Mouse (Mus musculus): ENCODE results near the gene Psme1. TPM values are rescaled to one million over a fixed set of nuclear protein-coding genes. Genes with fewer than 3 reads are reported as not detected.

The Psme1 gene
- polyA plus RNA-seq, 1 experiment from 2014 or later = 168 TPM

GRCm38 (mm10) chr14:55554635-55555034 lies 23.3 kb upstream of the Psme1 start:
- H3K27ac ChIP-seq (ENCODE audit: low read length) = no peak overlapping the region
- H3K9ac ChIP-seq (replicated peaks; ENCODE audit: low read length) = no peak overlapping the region
- peaks cover 7% of the 10 kb centered on the region; the same call in 1 of the 2 replicates for H3K4me1 ChIP-seq (ENCODE audit: insufficient read depth, low read length)
- no peaks in the 10 kb centered on the region for H3K27me3 ChIP-seq (ENCODE audit: insufficient read depth, low read length)
- ATAC-seq (ENCODE audit: low FRiP score, low TSS enrichment) = no peak
- H3K4me2 ChIP-seq (replicated peaks; ENCODE audit: low read depth, low read length) = no peak overlapping the region
- H3K36me3 ChIP-seq (ENCODE audit: insufficient read depth, low read length) = 0 out of 2 replicates have a peak, but pooled peaks cover 6% of the 10 kb centered on the region
- no peaks in the 10 kb centered on the region for H3K9me3 ChIP-seq (ENCODE audit: low read length)
- no peak overlapping the region for H3K4me3 ChIP-seq (ENCODE audit: low read length)

GRCm38 (mm10) chr14:55555788-55556187 lies 22.1 kb upstream of the Psme1 start:
- Histone ChIP-seq H3K36me3 (ENCODE audit: insufficient read depth, low read length) (no peaks in the 10 kb centered on the region), H3K4me3 (ENCODE audit: low read length) (no peak overlapping the region), H3K4me2 (replicated peaks; ENCODE audit: low read depth, low read length) (no peak overlapping the region), H3K27me3 (ENCODE audit: insufficient read depth, low read length) (no peaks in the 10 kb centered on the region), H3K27ac (ENCODE audit: low read length) (no peak overlapping the region), H3K9ac (replicated peaks; ENCODE audit: low read length) (no peak overlapping the region), H3K4me1 (ENCODE audit: insufficient read depth, low read length) (peaks cover 7% of the 10 kb centered on the region; the same call in 1 of the 2 replicates), H3K9me3 (ENCODE audit: low read length) (no peaks in the 10 kb centered on the region)
- WGBS = 90% methylated on average over 3 of the region's 3 CpGs
- ATAC-seq (ENCODE audit: low FRiP score, low TSS enrichment) = no peak

- no peaks in the 10 kb centered on the region for H3K27me3 ChIP-seq (ENCODE audit: insufficient read depth, low read length)
- no peaks in the 10 kb centered on the region for H3K9me3 ChIP-seq (ENCODE audit: low read length)
- H3K4me2 ChIP-seq (replicated peaks; ENCODE audit: low read depth, low read length) = no peak overlapping the region
- no peak for ATAC-seq (ENCODE audit: low FRiP score, low TSS enrichment)
- H3K27ac ChIP-seq (ENCODE audit: low read length) = peak overlapping the region; percentile 85
- no peak overlapping the region for H3K4me3 ChIP-seq (ENCODE audit: low read length)
- no peak overlapping the region for H3K9ac ChIP-seq (replicated peaks; ENCODE audit: low read length)
- WGBS = 24% methylated on average over 5 of the region's 5 CpGs
- H3K36me3 ChIP-seq (ENCODE audit: insufficient read depth, low read length) = no peaks in the 10 kb centered on the region
- peaks cover 18% of the 10 kb centered on the region for H3K4me1 ChIP-seq (ENCODE audit: insufficient read depth, low read length)
Observed at GRCm38 (mm10) chr14:55557003-55557402, 20.9 kb upstream of the Psme1 start.

GRCm38 (mm10) chr14:55557587-55557986 lies 20.3 kb upstream of the Psme1 start:
- 75% methylated on average over 3 of the region's 3 CpGs for WGBS
- ATAC-seq (ENCODE audit: low FRiP score, low TSS enrichment) = no peak
- Histone ChIP-seq H3K27ac (ENCODE audit: low read length) (peak overlapping the region; percentile 85), H3K9me3 (ENCODE audit: low read length) (no peaks in the 10 kb centered on the region), H3K9ac (replicated peaks; ENCODE audit: low read length) (no peak overlapping the region), H3K27me3 (ENCODE audit: insufficient read depth, low read length) (no peaks in the 10 kb centered on the region), H3K4me1 (ENCODE audit: insufficient read depth, low read length) (peaks cover 19% of the 10 kb centered on the region), H3K36me3 (ENCODE audit: insufficient read depth, low read length) (no peaks in the 10 kb centered on the region), H3K4me2 (replicated peaks; ENCODE audit: low read depth, low read length) (no peak overlapping the region), H3K4me3 (ENCODE audit: low read length) (no peak overlapping the region)

- Histone ChIP-seq H3K4me2 (replicated peaks; ENCODE audit: low read depth, low read length) (peak overlapping the region; percentile 89), H3K27me3 (ENCODE audit: insufficient read depth, low read length) (no peaks in the 10 kb centered on the region), H3K27ac (ENCODE audit: low read length) (0 out of 2 replicates have a peak overlapping the region, but pooled peaks have one; percentile 59), H3K36me3 (ENCODE audit: insufficient read depth, low read length) (peaks cover under 1% of the 10 kb centered on the region; the same call in 1 of the 2 replicates), H3K4me3 (ENCODE audit: low read length) (peak overlapping the region; percentile 16; the same call in 1 of the 2 replicates), H3K9me3 (ENCODE audit: low read length) (no peaks in the 10 kb centered on the region), H3K9ac (replicated peaks; ENCODE audit: low read length) (no peak overlapping the region), H3K4me1 (ENCODE audit: insufficient read depth, low read length) (peaks cover 19% of the 10 kb centered on the region)
- no peak for ATAC-seq (ENCODE audit: low FRiP score, low TSS enrichment)
- 56% methylated on average over 6 of the region's 6 CpGs for WGBS
Observed at GRCm38 (mm10) chr14:55558740-55559448, 19.0 kb upstream of the Psme1 start.

- ATAC-seq (ENCODE audit: low FRiP score, low TSS enrichment) = peak; percentile 90
- H3K4me3 ChIP-seq (ENCODE audit: low read length) = peak within 1 kb of the TSS; percentile 52
- H3K9ac ChIP-seq (replicated peaks; ENCODE audit: low read length) = peak within 1 kb of the TSS; percentile 73
- no peaks in the 10 kb centered on the region for H3K27me3 ChIP-seq (ENCODE audit: insufficient read depth, low read length)
- H3K9me3 ChIP-seq (ENCODE audit: low read length) = no peaks in the 10 kb centered on the region
- H3K4me1 ChIP-seq (ENCODE audit: insufficient read depth, low read length) = peaks cover 19% of the 10 kb centered on the region
- peak within 1 kb of the TSS; percentile 96 for H3K27ac ChIP-seq (ENCODE audit: low read length)
- H3K36me3 ChIP-seq (ENCODE audit: insufficient read depth, low read length) = peaks cover 10% of the 10 kb centered on the region; the same call in 1 of the 2 replicates
- WGBS = 0% methylated on average over 27 of the region's 27 CpGs
- peak within 1 kb of the TSS; percentile 89 for H3K4me2 ChIP-seq (replicated peaks; ENCODE audit: low read depth, low read length)
Observed at GRCm38 (mm10) chr14:55559799-55560201, 18.1 kb upstream of the Psme1 start, which contains the start of gene Dcaf11. Gene Dcaf11 (plus strand): TSS chr14:55560006.

GRCm38 (mm10) chr14:55560202-55561073 lies 17.5 kb upstream of the Psme1 start, which contains the start of gene A730061H03Rik:
Gene A730061H03Rik (minus strand): TSS chr14:55560406.
- peak within 1 kb of the TSS; percentile 89 for H3K4me2 ChIP-seq (replicated peaks; ENCODE audit: low read depth, low read length)
- WGBS = under 1% methylated on average over 51 of the region's 51 CpGs
- H3K9ac ChIP-seq (replicated peaks; ENCODE audit: low read length) = peak within 1 kb of the TSS; percentile 73
- peaks cover 19% of the 10 kb centered on the region for H3K4me1 ChIP-seq (ENCODE audit: insufficient read depth, low read length)
- peak within 1 kb of the TSS; percentile 96 for H3K27ac ChIP-seq (ENCODE audit: low read length)
- H3K27me3 ChIP-seq (ENCODE audit: insufficient read depth, low read length) = no peaks in the 10 kb centered on the region
- peak; percentile 97 for ATAC-seq (ENCODE audit: low FRiP score, low TSS enrichment)
- H3K36me3 ChIP-seq (ENCODE audit: insufficient read depth, low read length) = peaks cover 16% of the 10 kb centered on the region; the same call in 1 of the 2 replicates
- peak within 1 kb of the TSS; percentile 52 for H3K4me3 ChIP-seq (ENCODE audit: low read length)
- no peaks in the 10 kb centered on the region for H3K9me3 ChIP-seq (ENCODE audit: low read length)

GRCm38 (mm10) chr14:55561860-55562259 lies 16.1 kb upstream of the Psme1 start:
- H3K4me3 ChIP-seq (ENCODE audit: low read length) = peak overlapping the region; percentile 52
- H3K27ac ChIP-seq (ENCODE audit: low read length) = no peak overlapping the region
- ATAC-seq (ENCODE audit: low FRiP score, low TSS enrichment) = no peak
- H3K4me1 ChIP-seq (ENCODE audit: insufficient read depth, low read length) = peaks cover 19% of the 10 kb centered on the region
- H3K4me2 ChIP-seq (replicated peaks; ENCODE audit: low read depth, low read length) = peak overlapping the region; percentile 89
- H3K9me3 ChIP-seq (ENCODE audit: low read length) = no peaks in the 10 kb centered on the region
- 69% methylated on average over 10 of the region's 10 CpGs for WGBS
- H3K27me3 ChIP-seq (ENCODE audit: insufficient read depth, low read length) = no peaks in the 10 kb centered on the region
- H3K9ac ChIP-seq (replicated peaks; ENCODE audit: low read length) = no peak overlapping the region
- peaks cover 30% of the 10 kb centered on the region for H3K36me3 ChIP-seq (ENCODE audit: insufficient read depth, low read length)

GRCm38 (mm10) chr14:55563249-55563648 lies 14.7 kb upstream of the Psme1 start:
- Histone ChIP-seq H3K4me1 (ENCODE audit: insufficient read depth, low read length) (peaks cover 12% of the 10 kb centered on the region), H3K9ac (replicated peaks; ENCODE audit: low read length) (no peak overlapping the region), H3K9me3 (ENCODE audit: low read length) (no peaks in the 10 kb centered on the region), H3K27ac (ENCODE audit: low read length) (no peak overlapping the region), H3K36me3 (ENCODE audit: insufficient read depth, low read length) (peaks cover 42% of the 10 kb centered on the region), H3K4me2 (replicated peaks; ENCODE audit: low read depth, low read length) (no peak overlapping the region), H3K27me3 (ENCODE audit: insufficient read depth, low read length) (no peaks in the 10 kb centered on the region), H3K4me3 (ENCODE audit: low read length) (no peak overlapping the region)
- WGBS = 88% methylated on average over 11 of the region's 11 CpGs
- no peak for ATAC-seq (ENCODE audit: low FRiP score, low TSS enrichment)

All from kidney, embryonic 16.5 days (tissue).